Mouse (Mus musculus) c-Kit-negative CD71-positive TER-119-positive erythroid progenitor cells, embryonic 14.5 days (primary cell): ENCODE results near the gene Igll1.
"Not testable (repeated sequence)": the region's sequence is repeated elsewhere in the genome, so short reads cannot be mapped to it uniquely, and the experiment has no call there.

ENCODE experiments used
- DNase-seq: peaks from one replicate; pipeline ENCODE4 v3.0.0-alpha.2; 2013; ENCODE audit warnings: low read depth, low spot score

Gene Igll1

GRCm38 (mm10) chr16:16863978-16864377, at the start of gene Igll1:
Gene Igll1, minus strand, starts transcription at chr16:16863985.
- no peak for DNase-seq

DNA sequence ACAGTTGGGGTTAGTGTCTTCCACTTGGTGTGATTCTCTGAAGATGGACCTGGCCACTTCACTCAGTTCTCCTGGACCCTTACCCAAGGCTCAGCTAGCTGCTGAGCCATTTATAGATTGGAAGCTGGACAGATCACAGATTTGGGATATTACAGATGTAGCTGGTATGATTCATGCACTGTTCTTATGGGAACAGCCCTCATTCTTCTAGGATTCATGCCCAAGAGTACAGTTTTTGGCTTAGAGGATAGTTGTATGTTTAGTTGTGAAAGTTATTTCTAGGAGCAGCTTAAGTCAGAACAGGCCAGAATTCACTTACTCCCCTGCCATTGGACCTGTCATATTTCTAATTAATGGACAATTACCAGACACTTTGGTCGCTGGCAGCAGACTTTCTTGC, 49.7 kb upstream of the Igll1 start:
- DNase-seq, result no peak

DNA sequence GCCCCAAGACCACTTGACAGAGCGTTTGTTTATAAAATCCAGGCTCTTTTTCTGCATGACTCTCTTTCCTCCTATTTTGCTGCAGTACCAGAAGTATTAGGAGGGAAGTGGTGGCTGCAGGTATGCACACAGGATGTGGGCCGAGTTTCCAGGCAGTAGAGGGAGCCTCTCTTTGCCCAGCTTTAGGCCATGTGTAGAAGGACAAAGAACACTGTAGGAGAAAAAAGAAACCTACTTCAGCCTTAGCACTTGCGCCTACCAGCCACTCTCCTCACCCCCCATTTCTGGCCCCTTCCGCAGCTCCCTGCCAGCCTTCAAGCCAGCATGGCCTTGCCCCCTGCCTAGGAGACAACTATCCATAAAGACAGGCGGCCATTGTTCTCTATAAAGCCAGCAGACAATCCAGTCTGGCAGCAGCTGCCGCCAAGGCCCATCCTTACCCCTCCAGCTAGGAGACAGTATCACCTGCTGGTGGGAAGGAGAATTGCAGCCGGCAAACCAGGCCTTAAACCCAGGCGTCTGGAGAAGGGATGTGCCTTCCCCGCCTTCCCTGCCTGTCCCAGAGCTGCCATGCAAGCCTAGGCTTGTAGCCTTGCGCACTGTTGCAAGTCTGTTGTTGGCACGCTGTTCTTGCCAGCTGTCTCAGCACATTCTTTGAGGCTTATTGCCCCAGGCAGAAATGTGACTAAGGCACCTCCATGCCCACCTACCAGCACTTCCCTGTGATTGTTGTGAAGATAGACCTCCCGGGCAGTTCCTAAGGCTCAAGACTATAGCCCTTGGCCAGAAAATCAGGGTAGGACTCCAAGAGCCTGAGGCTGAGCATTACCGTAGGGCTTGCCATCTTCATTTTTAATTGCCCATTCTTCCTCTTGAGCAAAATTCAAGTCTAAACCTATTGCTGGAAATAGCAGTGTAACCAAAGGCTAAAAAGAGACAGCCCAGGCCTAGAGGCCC, 48.1 kb upstream of the Igll1 start:
- peak; percentile 30 for DNase-seq

- no peak for DNase-seq
These were observed 44.0 kb upstream of the Igll1 start for GRCm38 (mm10) chr16:16907799-16908198.

DNA sequence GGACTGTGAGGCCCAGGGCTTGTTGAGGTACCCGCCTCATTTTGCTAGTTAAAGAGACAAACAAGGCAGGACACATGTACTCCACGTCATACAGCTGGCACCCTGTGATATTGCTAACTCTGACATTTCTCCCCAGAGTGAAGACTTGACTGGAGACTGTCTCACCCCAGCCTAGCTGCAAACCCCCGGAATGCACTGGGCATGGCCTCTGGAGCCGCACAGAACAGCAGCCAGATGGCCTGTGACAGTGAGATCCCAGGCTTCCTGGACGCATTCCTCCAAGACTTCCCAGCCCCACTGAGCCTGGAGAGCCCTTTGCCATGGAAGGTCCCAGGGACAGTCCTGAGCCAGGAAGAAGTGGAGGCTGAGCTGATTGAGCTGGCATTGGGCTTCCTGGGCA, 39.4 kb upstream of the Igll1 start:
- DNase-seq, result no peak

DNA sequence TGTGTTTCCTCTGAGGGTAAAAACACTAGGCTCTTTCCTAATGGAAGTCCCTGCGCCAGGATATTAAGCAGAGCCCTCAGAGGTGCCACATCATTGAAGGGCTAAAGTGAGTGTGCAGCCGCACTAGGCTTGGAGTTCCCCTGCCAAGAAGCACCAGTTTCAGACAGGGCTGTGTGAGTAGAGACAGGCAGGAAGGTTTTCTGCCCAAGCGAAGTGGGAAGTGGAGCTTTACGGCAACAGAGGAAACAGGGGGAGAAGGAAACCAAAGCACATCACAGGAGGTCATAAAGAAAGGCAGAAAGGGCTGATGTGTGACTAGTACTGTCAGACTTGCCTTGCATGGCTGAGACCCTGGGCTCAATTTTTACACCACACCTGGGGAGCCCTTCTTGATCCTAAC, 38.5 kb upstream of the Igll1 start:
- DNase-seq, result no peak

DNA sequence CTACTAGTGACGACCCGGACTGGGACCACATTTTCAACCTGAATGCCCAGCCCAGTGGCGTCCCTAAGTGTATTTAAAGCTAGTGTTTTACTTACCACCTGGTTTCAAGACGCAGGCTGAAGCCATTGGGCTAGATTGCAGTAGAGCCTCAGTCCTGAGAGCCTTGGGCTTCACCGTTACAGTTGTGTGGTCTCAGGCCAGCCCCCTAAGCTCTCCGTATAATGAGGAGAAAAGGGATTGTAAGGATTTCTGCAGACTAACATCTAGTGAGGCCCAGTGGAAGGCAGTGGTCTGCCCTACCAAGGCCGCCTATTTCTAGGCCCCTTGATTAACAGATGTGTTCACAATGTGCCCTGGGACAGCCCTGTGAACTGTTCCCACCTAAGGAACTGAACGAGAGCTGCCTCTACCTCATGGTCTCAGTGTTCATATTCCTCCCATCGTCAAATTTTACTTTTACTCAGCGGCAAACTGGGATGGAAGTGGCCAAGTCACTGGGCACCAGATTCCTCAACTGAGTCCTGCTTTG, 33.3 kb upstream of the Igll1 start:
- DNase-seq, result no peak

DNA sequence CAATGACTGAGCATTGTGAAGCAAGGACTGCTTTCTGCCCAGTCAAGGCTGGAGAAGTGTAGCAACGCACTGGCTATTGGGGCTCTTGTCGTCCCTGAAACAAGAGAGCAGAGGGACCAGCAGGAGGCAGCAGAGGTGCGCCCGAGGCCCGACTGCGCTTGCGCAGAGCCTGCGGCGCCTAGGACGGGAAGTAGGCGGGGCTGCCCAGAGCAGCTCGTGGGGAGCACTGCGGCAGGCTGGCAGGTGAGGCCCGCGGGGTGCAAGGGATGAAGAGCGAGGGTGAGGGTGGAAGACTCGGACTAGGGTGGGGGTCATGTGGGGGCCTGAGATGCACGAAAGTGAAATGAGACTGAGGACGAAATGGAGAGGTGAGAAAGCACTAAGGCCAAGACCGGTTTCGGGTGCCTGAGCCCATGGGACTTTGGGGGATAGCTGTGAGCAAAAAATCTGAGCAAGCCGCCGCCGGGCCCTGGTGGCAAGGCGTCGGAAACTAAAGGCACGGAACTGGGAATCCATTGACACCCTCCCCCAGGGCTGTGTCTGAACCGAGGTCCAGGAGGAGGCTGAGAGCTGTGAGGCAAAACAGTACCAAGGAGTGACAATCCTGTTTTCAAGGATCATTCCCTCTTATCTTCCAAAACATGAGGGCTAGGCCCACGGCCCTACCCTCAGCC, 32.7 kb upstream of the Igll1 start, which contains the start of gene Ppm1f:
TSS of gene Ppm1f (plus strand) at position 88 of the 674 bp plus-strand sequence.
- DNase-seq, result peak; percentile 84

DNA sequence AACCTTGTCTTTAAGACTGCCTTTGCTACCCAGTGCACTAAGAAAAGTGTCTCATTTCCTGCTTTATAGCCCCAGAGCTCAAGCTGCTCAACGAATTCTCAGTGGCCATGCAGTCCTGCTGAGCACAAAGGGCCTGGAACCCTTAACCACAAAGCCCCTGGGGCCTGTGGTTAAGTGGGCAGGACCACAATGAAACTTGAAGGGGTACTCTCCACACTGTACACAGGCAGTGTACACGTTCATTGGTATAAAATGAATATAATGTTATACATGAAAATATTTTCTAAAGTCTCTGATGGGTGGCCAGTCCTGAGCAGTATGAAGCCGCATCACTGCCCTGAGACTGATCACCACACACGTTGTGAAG, 32.2 kb upstream of the Igll1 start:
- no peak for DNase-seq

- DNase-seq, result no peak
These were observed 28.6 kb upstream of the Igll1 start for GRCm38 (mm10) chr16:16892366-16892765.

- no peak for DNase-seq
These were observed 24.6 kb upstream of the Igll1 start for GRCm38 (mm10) chr16:16888341-16888740.

- no peak for DNase-seq
These were observed 15.2 kb upstream of the Igll1 start for GRCm38 (mm10) chr16:16879025-16879424.

GRCm38 (mm10) chr16:16870617-16871331, 7.0 kb upstream of the Igll1 start, which contains the start of the genes Top3b and Vpreb1:
Gene Top3b, plus strand, starts transcription at chr16:16870736.
Gene Vpreb1, minus strand, starts transcription at chr16:16870843.
- peak; percentile 71 for DNase-seq

DNA sequence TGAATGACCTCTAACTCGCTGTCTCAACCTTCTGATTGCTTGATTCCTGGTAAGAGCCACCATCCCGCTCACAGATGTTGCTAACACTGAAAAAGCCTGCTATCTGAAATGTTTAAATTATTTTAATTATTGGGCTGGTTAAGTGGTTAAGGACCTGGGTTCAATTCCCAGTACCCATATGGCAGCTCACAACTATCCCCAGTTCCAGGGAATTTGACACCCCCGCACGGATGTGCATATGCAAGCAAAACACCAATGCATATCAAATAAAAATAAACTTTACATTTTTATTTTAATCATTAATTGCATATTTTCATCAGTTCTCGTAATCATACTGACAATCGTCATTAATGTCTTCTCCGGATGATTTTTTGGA, 6.4 kb upstream of the Igll1 start:
- DNase-seq, result no peak

GRCm38 (mm10) chr16:16865696-16866561, 2.1 kb upstream of the Igll1 start:
- no peak for DNase-seq

- no peak for DNase-seq
These were observed 1.4 kb upstream of the Igll1 start for GRCm38 (mm10) chr16:16865217-16865616.

DNA sequence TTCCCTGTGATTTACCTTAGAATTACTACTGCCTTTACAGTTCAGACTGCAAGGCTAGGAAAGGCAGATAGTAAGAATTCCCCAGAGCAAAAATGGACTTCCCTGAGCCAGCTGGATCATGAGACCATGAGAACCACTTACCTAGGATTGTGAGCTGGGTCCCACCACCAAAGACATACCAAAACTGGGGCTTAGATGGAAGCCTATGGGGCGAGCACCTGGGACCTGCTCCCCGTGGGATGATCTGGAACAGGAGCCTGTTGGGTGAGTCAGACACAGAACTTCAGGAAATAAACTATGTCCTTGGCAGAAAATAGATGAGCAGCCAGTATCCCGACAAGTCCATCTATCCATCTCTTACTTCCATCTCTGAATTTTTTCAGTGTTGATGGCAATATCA, 1.5 kb downstream of the Igll1 start:
- DNase-seq, result no peak

DNA sequence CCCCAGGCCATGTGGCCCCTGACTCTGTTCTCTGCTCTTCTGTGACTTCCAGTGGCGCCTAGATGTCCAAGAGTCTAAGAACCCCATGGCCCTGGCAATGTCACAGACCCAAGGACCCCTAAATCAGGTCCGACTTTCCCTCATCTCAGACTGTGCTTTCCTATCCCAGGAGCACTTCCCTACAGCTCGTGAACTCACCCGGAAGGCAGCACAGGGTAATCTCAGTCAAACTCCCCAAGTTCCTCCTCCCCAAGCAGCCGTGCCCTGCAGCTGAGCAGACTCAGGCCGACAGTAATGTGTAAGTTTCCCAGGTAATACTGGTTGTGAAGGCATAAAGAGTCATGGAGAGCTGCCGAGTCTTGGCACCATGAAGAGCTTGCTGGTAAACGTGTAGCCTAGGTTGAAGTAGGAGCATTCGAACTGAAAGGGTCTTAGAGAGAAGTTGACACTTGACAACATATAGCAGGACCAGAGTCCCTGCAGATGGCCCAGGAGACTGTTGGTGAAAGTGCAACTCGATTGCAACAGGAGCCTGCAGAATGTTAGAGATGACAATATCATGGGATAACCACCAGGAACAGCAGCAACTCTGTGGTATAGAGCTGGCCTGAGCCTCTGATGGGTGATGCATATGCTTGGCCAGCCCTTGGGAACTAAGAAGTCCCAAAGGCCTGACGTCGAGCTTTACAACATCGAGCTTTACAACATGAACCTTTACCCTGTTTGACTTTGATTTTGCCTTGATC, 6.9 kb downstream of the Igll1 start:
- no peak for DNase-seq

GRCm38 (mm10) chr16:16856054-16856453, 7.7 kb downstream of the Igll1 start:
- DNase-seq, result not testable (repeated sequence)

- no peak for DNase-seq
These were observed 8.2 kb downstream of the Igll1 start for GRCm38 (mm10) chr16:16855541-16855940.
